Mouse (Mus musculus) spleen, adult 2 months (tissue): ENCODE data around the gene Mrtfb. TPM values are rescaled to one million over a fixed set of nuclear protein-coding genes. Genes with fewer than 3 reads are reported as not detected.

Experiments
- DNase-seq, 2 experiments: peaks; one replicate each; pipeline versions ENCODE4 v3.0.0 to v3.0.0-alpha.2; 2012 to 2021; ENCODE audit warnings: low spot score in 2 of 2, low read depth in 1 of 2
- H3K27ac ChIP-seq: fragments of 200-500 bp; 2 replicates; pipeline ENCODE4 v1.5.1; 2012; ENCODE audit warnings: low read length, inconsistent platforms; ENCODE audit not compliant: insufficient read depth
- H3K27me3 ChIP-seq: fragments of 200-500 bp; 2 replicates; pipeline ENCODE4 v1.6.1; 2012; ENCODE audit warnings: mild to moderate bottlenecking, moderate library complexity, low read length, inconsistent platforms; ENCODE audit not compliant: control insufficient read depth, insufficient read depth
- H3K36me3 ChIP-seq: fragments of 200-500 bp; 2 replicates; pipeline ENCODE4 v1.6.1; 2012; ENCODE audit warnings: mild to moderate bottlenecking, low read length, inconsistent platforms; ENCODE audit not compliant: control insufficient read depth, insufficient read depth
- H3K4me1 ChIP-seq: fragments of 200-500 bp; 2 replicates; pipeline ENCODE4 v1.6.1; 2011; ENCODE audit warnings: inconsistent platforms; ENCODE audit not compliant: control insufficient read depth, insufficient read depth, insufficient read length
- H3K4me3 ChIP-seq: fragments of 200-500 bp; 2 replicates; pipeline ENCODE4 v1.5.1; 2011; ENCODE audit warnings: mild to moderate bottlenecking, inconsistent platforms; ENCODE audit not compliant: insufficient read depth, insufficient read length; ENCODE audit errors: extremely low read depth
- CTCF ChIP-seq: fragments of 200-500 bp; IDR thresholded peaks from 2 replicates; pipeline ENCODE4 v1.5.1; 2011; ENCODE audit warnings: mild to moderate bottlenecking, inconsistent platforms; ENCODE audit not compliant: insufficient read depth, insufficient read length, insufficient replicate concordance; ENCODE audit errors: extremely low read depth
- POLR2A ChIP-seq: fragments of 200-500 bp; IDR thresholded peaks from 2 replicates; pipeline ENCODE4 v1.6.1; 2011; ENCODE audit warnings: low read depth, low read length, inconsistent platforms
- WGBS: fragments of 180-500 bp; shearing (Covaris S2); methylation state at CpG from one replicate; pipeline ENCODE4 v1.1.7; 2018; 5-methylcytosine and 5-hydroxymethylcytosine counted together
- polyA plus RNA-seq: library from polyadenylated mRNA; depleted of rRNA; stranded (reverse); fragments of >200 nt; gene quantifications from 2 replicates; pipeline ENCODE4 v1.2.3, GENCODE M21; 2012

The Mrtfb gene
- polyA plus RNA-seq, 1 experiment = 4.5 TPM

- no peak overlapping the region for H3K27ac ChIP-seq
- no peaks in the 10 kb centered on the region; the same call in 1 of the 2 replicates for H3K36me3 ChIP-seq
- 90% methylated on average over 1 of the region's 1 CpGs for WGBS
- H3K4me1 ChIP-seq = no peaks in the 10 kb centered on the region
- no peak overlapping the region for H3K4me3 ChIP-seq
- no peaks in the 10 kb centered on the region for H3K27me3 ChIP-seq
- TF ChIP-seq CTCF (no peak), POLR2A (no peak)
- DNase-seq = no peak
These were observed 112.4 kb downstream of the Mrtfb start for GRCm38 (mm10) chr16:13368645-13369044.

DNA sequence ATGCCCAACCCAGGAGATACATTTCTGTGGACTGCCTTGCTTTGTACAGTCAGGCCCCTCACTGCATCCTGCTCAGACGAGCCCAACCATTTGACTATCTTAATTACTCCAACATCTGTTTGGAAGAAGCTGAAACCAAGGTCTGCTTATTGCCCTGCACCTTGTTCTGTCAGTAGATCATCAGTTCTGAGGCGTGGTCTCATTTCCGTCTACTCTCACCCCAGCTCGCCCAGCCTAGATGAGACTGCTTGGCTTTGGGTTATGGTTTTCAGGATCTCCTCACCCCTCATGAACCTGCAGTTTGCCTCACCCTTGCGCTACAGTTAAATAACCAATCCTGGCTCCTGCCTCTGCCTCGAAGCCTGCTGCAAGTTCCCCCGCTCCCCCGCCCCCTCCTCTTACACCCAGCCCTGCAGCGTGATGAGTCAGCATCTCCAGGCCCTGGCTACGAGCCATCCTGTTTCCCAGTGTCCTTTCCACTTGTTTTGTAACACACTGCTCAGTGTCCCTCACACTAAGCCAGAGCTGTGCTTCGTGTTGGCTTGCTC is 115.5 kb downstream of the Mrtfb start:
- H3K27ac ChIP-seq = 0 out of 2 replicates have a peak overlapping the region, but pooled peaks have one; percentile 18
- no peaks in the 10 kb centered on the region; the same call in 1 of the 2 replicates for H3K36me3 ChIP-seq
- TF ChIP-seq CTCF (no peak), POLR2A (no peak)
- H3K4me1 ChIP-seq = no peaks in the 10 kb centered on the region
- H3K27me3 ChIP-seq = no peaks in the 10 kb centered on the region
- 46% methylated on average over 11 of the region's 11 CpGs for WGBS
- H3K4me3 ChIP-seq = no peak overlapping the region
- no peak for DNase-seq

DNA sequence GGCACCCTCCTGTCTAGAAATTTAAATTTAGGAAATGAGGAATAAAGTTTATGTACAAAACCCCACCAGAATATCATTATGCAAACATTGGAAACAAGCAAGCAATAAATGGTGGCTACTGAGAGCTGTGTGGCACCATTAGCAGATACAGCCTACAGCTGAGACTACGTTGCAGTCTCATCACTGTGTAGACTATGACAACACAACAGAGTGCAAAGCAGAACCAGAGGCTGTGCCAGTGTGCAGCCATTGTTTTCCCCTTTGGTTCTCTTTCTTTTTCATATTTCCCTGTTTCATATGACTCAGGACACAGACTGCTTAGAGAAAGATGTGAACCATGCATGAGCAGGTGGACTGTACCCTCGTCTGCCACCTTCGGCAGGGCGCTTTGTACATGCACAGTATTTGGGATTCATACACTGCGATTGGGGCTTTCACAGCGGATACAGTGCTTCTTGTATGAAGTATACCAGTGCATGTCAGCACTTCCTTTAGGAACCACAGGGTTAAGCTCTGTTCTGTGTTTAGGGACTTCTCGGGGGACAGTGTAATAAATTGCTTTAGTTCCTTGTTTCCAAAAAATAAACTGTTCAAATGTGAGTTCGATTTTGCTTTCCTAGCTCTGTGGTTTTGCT is 116.7 kb downstream of the Mrtfb start:
- Histone ChIP-seq H3K4me3 (no peak overlapping the region), H3K27ac (no peak overlapping the region), H3K27me3 (no peaks in the 10 kb centered on the region), H3K36me3 (no peaks in the 10 kb centered on the region; the same call in 1 of the 2 replicates), H3K4me1 (no peaks in the 10 kb centered on the region)
- 56% methylated on average over 8 of the region's 8 CpGs for WGBS
- DNase-seq = no peak
- TF ChIP-seq CTCF (no peak), POLR2A (no peak)

- H3K4me1 ChIP-seq = no peaks in the 10 kb centered on the region
- H3K27ac ChIP-seq = no peak overlapping the region
- DNase-seq = no peak
- no peaks in the 10 kb centered on the region for H3K36me3 ChIP-seq
- no peak overlapping the region for H3K4me3 ChIP-seq
- no peaks in the 10 kb centered on the region for H3K27me3 ChIP-seq
- TF ChIP-seq CTCF = no peak
- TF ChIP-seq POLR2A = no peak
- 85% methylated on average over 7 of the region's 7 CpGs for WGBS
These were observed 120.7 kb downstream of the Mrtfb start for GRCm38 (mm10) chr16:13376947-13377486.

DNA sequence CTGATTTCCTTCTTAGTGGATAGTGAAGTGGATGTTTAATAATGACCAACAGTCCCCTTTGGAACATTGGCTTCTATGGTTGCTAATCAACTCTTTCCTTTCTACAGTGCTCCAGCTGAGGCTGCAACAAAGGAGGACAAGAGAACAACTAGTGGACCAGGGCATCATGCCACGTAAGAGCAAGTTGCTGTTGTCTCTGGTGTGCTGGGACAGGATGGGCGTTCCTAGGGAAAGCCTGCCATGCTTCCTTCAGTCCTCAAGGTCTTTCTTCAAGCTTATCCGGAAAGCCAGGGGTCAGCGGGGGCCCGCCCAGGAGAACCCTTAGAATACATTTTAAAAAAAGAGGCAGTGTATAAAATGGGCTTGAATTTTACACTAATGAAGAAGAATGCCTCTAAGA is 121.9 kb downstream of the Mrtfb start:
- 0 out of 2 replicates have a peak, but pooled peaks cover 1% of the 10 kb centered on the region for H3K36me3 ChIP-seq
- H3K4me1 ChIP-seq = no peaks in the 10 kb centered on the region
- 93% methylated on average over 5 of the region's 5 CpGs for WGBS
- no peak for DNase-seq
- TF ChIP-seq POLR2A = no peak
- no peak for TF ChIP-seq CTCF
- H3K4me3 ChIP-seq = no peak overlapping the region
- no peak overlapping the region for H3K27ac ChIP-seq
- H3K27me3 ChIP-seq = no peaks in the 10 kb centered on the region

DNA sequence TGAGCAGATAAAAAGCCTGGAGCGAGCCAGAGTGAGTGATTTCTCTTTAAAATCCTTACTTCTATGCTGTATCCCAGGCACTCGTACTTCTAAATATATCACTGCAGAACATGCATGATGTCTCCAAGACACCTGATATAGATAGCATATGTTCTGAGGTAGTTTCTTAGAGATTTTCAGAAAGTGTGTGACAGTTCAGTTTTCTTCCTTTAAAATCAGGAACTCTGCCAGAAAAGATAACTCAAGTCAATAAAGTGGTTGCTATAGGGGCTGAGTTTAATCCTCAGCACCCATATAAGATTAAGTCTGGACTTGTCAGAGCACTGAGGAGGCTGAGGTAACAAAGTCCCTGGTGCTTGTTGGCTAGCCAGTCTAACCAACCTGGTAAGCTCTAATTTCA is 123.6 kb downstream of the Mrtfb start:
- WGBS = 91% methylated on average over 2 of the region's 2 CpGs
- Histone ChIP-seq H3K4me1 (no peaks in the 10 kb centered on the region), H3K4me3 (no peak overlapping the region), H3K27ac (no peak overlapping the region), H3K27me3 (no peaks in the 10 kb centered on the region), H3K36me3 (peaks cover 3% of the 10 kb centered on the region; the same call in 1 of the 2 replicates)
- DNase-seq = no peak
- TF ChIP-seq POLR2A (no peak), CTCF (no peak)

DNA sequence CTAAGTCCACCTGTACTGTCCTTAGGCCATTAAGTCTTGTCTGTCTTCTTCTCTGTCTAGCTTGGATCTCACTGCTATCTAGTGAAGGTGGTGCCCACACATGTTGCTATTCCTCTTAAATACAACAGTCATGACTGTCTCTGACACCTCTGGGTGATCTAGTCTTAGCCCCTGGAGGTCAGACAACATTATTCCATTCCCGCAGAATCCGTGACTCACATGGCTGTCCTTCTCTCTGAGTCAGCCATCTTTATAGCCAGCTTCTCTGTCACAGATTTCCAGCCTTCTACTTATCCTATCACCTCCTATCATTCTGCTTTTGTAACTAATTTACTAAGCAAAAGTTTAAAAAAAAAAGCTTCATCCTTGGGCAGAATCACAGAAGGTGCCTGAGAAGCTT is 125.5 kb downstream of the Mrtfb start:
- no peak for TF ChIP-seq CTCF
- TF ChIP-seq POLR2A = no peak
- no peak for DNase-seq
- Histone ChIP-seq H3K36me3 (peaks cover 7% of the 10 kb centered on the region), H3K4me1 (no peaks in the 10 kb centered on the region), H3K27ac (no peak overlapping the region), H3K27me3 (no peaks in the 10 kb centered on the region), H3K4me3 (no peak overlapping the region)
- WGBS = 97% methylated on average over 2 of the region's 2 CpGs
